Mouse (Mus musculus) liver, embryonic 11.5 days (tissue): ENCODE measurements around the gene H2-Eb2. TPM values are rescaled to one million over a fixed set of nuclear protein-coding genes. Genes with fewer than 3 reads are reported as not detected.

Experiments used
- polyA plus RNA-seq: library from polyadenylated mRNA; unstranded; fragments of >200 nt; fragmentation: Nextera tagmentation; extraction: Ambion mirVana; gene quantifications from 2 replicates; pipeline ENCODE4 v1.2.1, GENCODE M21; 2014

Gene H2-Eb2
- polyA plus RNA-seq, 1 experiment from 2014 or later: not detected

Other genes starting within 250 kb of the H2-Eb2 start
- 0.26 and 0.56 TPM in 2 replicates for gene H2-Oa, start 233.3 kb upstream of the H2-Eb2 start, polyA plus RNA-seq
- gene H2-DMa, start 206.1 kb upstream of the H2-Eb2 start, polyA plus RNA-seq: 5.6 and 5.9 TPM in 2 replicates
- gene Brd2, start 203.0 kb upstream of the H2-Eb2 start, polyA plus RNA-seq: 86.1 and 90.8 TPM in 2 replicates
- 0.32 and 0.34 TPM in 2 replicates for gene H2-DMb2, start 182.4 kb upstream of the H2-Eb2 start, polyA plus RNA-seq
- 0.19 and 0.43 TPM in 2 replicates for gene H2-DMb1, start 172.6 kb upstream of the H2-Eb2 start, polyA plus RNA-seq
- 1.5 and 1.8 TPM in 2 replicates for gene Tap1, start 138.1 kb upstream of the H2-Eb2 start, polyA plus RNA-seq
- 2.3 and 4.0 TPM in 2 replicates for gene Psmb9, start 137.9 kb upstream of the H2-Eb2 start, polyA plus RNA-seq
- 8.4 and 10.3 TPM in 2 replicates for gene Psmb8, start 127.9 kb upstream of the H2-Eb2 start, polyA plus RNA-seq
- gene Tap2, start 122.1 kb upstream of the H2-Eb2 start, polyA plus RNA-seq: 6.6 and 7.4 TPM in 2 replicates
- not detected in 2 replicates for gene H2-Ob, start 86.8 kb upstream of the H2-Eb2 start, polyA plus RNA-seq
- gene H2-Ab1, start 68.0 kb upstream of the H2-Eb2 start, polyA plus RNA-seq: 3.9 and 4.1 TPM in 2 replicates
- gene H2-Aa, start 37.8 kb upstream of the H2-Eb2 start, polyA plus RNA-seq: not detected in 2 replicates
- 0.23 and 0.63 TPM in 2 replicates for gene H2-Eb1, start 19.8 kb upstream of the H2-Eb2 start, polyA plus RNA-seq
- gene Btnl2, start 29.2 kb downstream of the H2-Eb2 start, polyA plus RNA-seq: not detected in 2 replicates
- gene Btnl1, start 51.5 kb downstream of the H2-Eb2 start, polyA plus RNA-seq: not detected in 2 replicates
- 0.41 TPM in 1 of 2 replicates, not detected in the other for gene BC051142, start 73.2 kb downstream of the H2-Eb2 start, polyA plus RNA-seq
- gene Btnl4, start 151.7 kb downstream of the H2-Eb2 start, polyA plus RNA-seq: not detected in 2 replicates
- gene Btnl6, start 191.7 kb downstream of the H2-Eb2 start, polyA plus RNA-seq: not detected in 2 replicates
- gene Notch4, start 238.6 kb downstream of the H2-Eb2 start, polyA plus RNA-seq: 2.2 and 4.1 TPM in 2 replicates